Mouse (Mus musculus): ENCODE data around the gene Gm13889.

GRCm38 (mm10) chr2:93941670-93942069 is 15.3 kb downstream of the Gm13889 start:
- no peak for TF ChIP-seq EP300 (IDR thresholded peaks at IDR 0.05; ENCODE audit: insufficient read depth, low read depth, low read length)
- TF ChIP-seq CTCF (IDR thresholded peaks at IDR 0.05; ENCODE audit: low read depth, low read length) = no peak
- no peak for TF ChIP-seq POLR2A (IDR thresholded peaks at IDR 0.05; ENCODE audit: insufficient read depth, low read length)

All from ES-Bruce4 (cell line).